Mouse (Mus musculus) stomach, postnatal 0 days (tissue): ENCODE measurements around the gene Taf11. TPM values are rescaled to one million over a fixed set of nuclear protein-coding genes. Genes with fewer than 3 reads are reported as not detected.
A peak's percentile ranks its signal among the peaks of the same experiment; 100 is the strongest.

Source experiments
- ATAC-seq: fragments of 200-750 bp; cut with Nextera tagmentation; 2 replicates; pipeline ENCODE4 v1.8.0; 2017; ENCODE audit not compliant: low FRiP score, low TSS enrichment
- DNase-seq: peaks from one replicate; pipeline ENCODE4 v3.0.0-alpha.2; 2016; ENCODE audit warnings: low spot score
- H3K27ac ChIP-seq: fragments of 300-500 bp; sonication (generic); replicated peaks from 2 replicates; pipeline ENCODE4 v1.5.1; 2014; ENCODE audit warnings: mild to moderate bottlenecking, control low read depth
- H3K27me3 ChIP-seq: fragments of 300-500 bp; sonication (generic); 2 replicates; pipeline ENCODE4 v1.6.1; 2014; ENCODE audit warnings: low read length; ENCODE audit not compliant: control insufficient read depth, insufficient read depth
- H3K36me3 ChIP-seq: fragments of 300-500 bp; sonication (generic); 2 replicates; pipeline ENCODE4 v1.6.1; 2014; ENCODE audit warnings: low read length, mixed read lengths; ENCODE audit not compliant: control insufficient read depth, insufficient read depth
- H3K4me1 ChIP-seq: fragments of 300-500 bp; sonication (generic); replicated peaks from 2 replicates; pipeline ENCODE4 v1.6.1; 2014; ENCODE audit warnings: antibody characterized with exemption; ENCODE audit not compliant: control insufficient read depth, insufficient read depth
- H3K4me2 ChIP-seq: fragments of 300-500 bp; sonication (generic); replicated peaks from 2 replicates; pipeline ENCODE4 v1.6.1; 2014; ENCODE audit warnings: low read depth, mild to moderate bottlenecking, control low read depth, moderate library complexity
- H3K4me3 ChIP-seq: fragments of 300-500 bp; sonication (generic); 2 replicates; pipeline ENCODE4 v1.5.1; 2014; ENCODE audit warnings: low read depth, low read length, control low read depth
- H3K9ac ChIP-seq: fragments of 300-500 bp; sonication (generic); 2 replicates; pipeline ENCODE4 v1.6.1; 2014; ENCODE audit warnings: mild to moderate bottlenecking, low read length, control low read depth, mixed read lengths
- H3K9me3 ChIP-seq: fragments of 300-500 bp; sonication (generic); 2 replicates; pipeline ENCODE4 v1.6.1; 2016; ENCODE audit warnings: low read length; ENCODE audit not compliant: control insufficient read depth
- CTCF ChIP-seq: IDR thresholded peaks from 2 replicates; pipeline ENCODE4 v1.5.1; 2016; ENCODE audit warnings: antibody characterized with exemption, low read depth, mild to moderate bottlenecking, moderate library complexity
- EP300 ChIP-seq: optimal IDR thresholded peaks from 2 replicates; pipeline ENCODE3; 2016; ENCODE audit warnings: antibody characterized with exemption
- WGBS: fragments of 180-500 bp; shearing (Covaris S2); extraction: QIAGEN DNeasy Blood & Tissue Kit; methylation state at CpG from one replicate; pipeline ENCODE4 v1.1.7; 2014; 5-methylcytosine and 5-hydroxymethylcytosine counted together
- polyA plus RNA-seq: library from polyadenylated mRNA; unstranded; fragments of >200 nt; fragmentation: Nextera tagmentation; extraction: Ambion mirVana; gene quantifications from 2 replicates; pipeline ENCODE4 v1.2.1, GENCODE M21; 2015

The Taf11 gene
- polyA plus RNA-seq, 1 experiment from 2014 or later, result 34.0 TPM

GRCm38 (mm10) chr17:27939028-27939427 is 29.4 kb upstream of the Taf11 start:
- no peak for ATAC-seq
- Histone ChIP-seq H3K4me3 (no peak overlapping the region), H3K4me2 (no peak overlapping the region), H3K36me3 (no peaks in the 10 kb centered on the region), H3K27me3 (no peaks in the 10 kb centered on the region), H3K9ac (no peak overlapping the region; the same call in 1 of the 2 replicates), H3K27ac (peak overlapping the region; percentile 46; the same call in 1 of the 2 replicates), H3K4me1 (peaks cover 8% of the 10 kb centered on the region), H3K9me3 (no peaks in the 10 kb centered on the region)
- 80% methylated on average over 5 of the region's 5 CpGs for WGBS
- TF ChIP-seq CTCF (no peak), EP300 (no peak)
- no peak for DNase-seq

- TF ChIP-seq CTCF (no peak), EP300 (no peak)
- no peaks in the 10 kb centered on the region for H3K9me3 ChIP-seq
- H3K4me3 ChIP-seq, result no peak overlapping the region
- H3K4me2 ChIP-seq, result no peak overlapping the region
- no peak overlapping the region for H3K9ac ChIP-seq
- H3K4me1 ChIP-seq, result peaks cover 8% of the 10 kb centered on the region
- DNase-seq (no peak), ATAC-seq (peak; percentile 24; the same call in 1 of the 2 replicates)
- WGBS, result 59% methylated on average over 12 of the region's 12 CpGs
- no peaks in the 10 kb centered on the region for H3K36me3 ChIP-seq
- no peaks in the 10 kb centered on the region for H3K27me3 ChIP-seq
- peak overlapping the region; percentile 46; the same call in 1 of the 2 replicates for H3K27ac ChIP-seq
Observed at GRCm38 (mm10) chr17:27938121-27938754, 28.6 kb upstream of the Taf11 start.

GRCm38 (mm10) chr17:27937054-27937615 is 27.5 kb upstream of the Taf11 start:
- no peak overlapping the region for H3K4me3 ChIP-seq
- no peaks in the 10 kb centered on the region for H3K9me3 ChIP-seq
- ATAC-seq (no peak), DNase-seq (no peak)
- H3K4me1 ChIP-seq, result peaks cover 10% of the 10 kb centered on the region
- peak overlapping the region; percentile 45; the same call in 1 of the 2 replicates for H3K27ac ChIP-seq
- WGBS, result 63% methylated on average over 4 of the region's 4 CpGs
- TF ChIP-seq EP300 (no peak), CTCF (no peak)
- H3K36me3 ChIP-seq, result no peaks in the 10 kb centered on the region
- H3K4me2 ChIP-seq, result no peak overlapping the region
- no peaks in the 10 kb centered on the region for H3K27me3 ChIP-seq
- H3K9ac ChIP-seq, result no peak overlapping the region

GRCm38 (mm10) chr17:27935091-27935490 is 25.4 kb upstream of the Taf11 start:
- Histone ChIP-seq H3K4me3 (no peak overlapping the region), H3K9ac (no peak overlapping the region), H3K4me1 (peaks cover 8% of the 10 kb centered on the region), H3K27me3 (no peaks in the 10 kb centered on the region), H3K27ac (no peak overlapping the region), H3K36me3 (no peaks in the 10 kb centered on the region), H3K9me3 (no peaks in the 10 kb centered on the region), H3K4me2 (no peak overlapping the region)
- TF ChIP-seq CTCF (no peak), EP300 (no peak)
- ATAC-seq, result no peak
- DNase-seq, result no peak
- 85% methylated on average over 3 of the region's 3 CpGs for WGBS

- TF ChIP-seq CTCF, result no peak
- no peak for TF ChIP-seq EP300
- Histone ChIP-seq H3K27ac (peak overlapping the region; percentile 45), H3K9ac (no peak overlapping the region), H3K4me1 (peaks cover 6% of the 10 kb centered on the region), H3K4me3 (no peak overlapping the region), H3K9me3 (no peaks in the 10 kb centered on the region), H3K4me2 (no peak overlapping the region), H3K27me3 (no peaks in the 10 kb centered on the region), H3K36me3 (no peaks in the 10 kb centered on the region)
- no peak for DNase-seq
- no peak for ATAC-seq
- WGBS, result 66% methylated on average over 10 of the region's 10 CpGs
Observed at GRCm38 (mm10) chr17:27934136-27934910, 24.7 kb upstream of the Taf11 start.
